Mouse (Mus musculus): ENCODE data around the gene 1700018B08Rik. TPM values are rescaled to one million over a fixed set of nuclear protein-coding genes. Genes with fewer than 3 reads are reported as not detected.

Gene 1700018B08Rik
- polyA plus RNA-seq, 1 experiment from 2014 or later, result not detected

- H3K4me2 ChIP-seq (replicated peaks), result no peak overlapping the region
- no peak overlapping the region for H3K9ac ChIP-seq
- H3K4me3 ChIP-seq, result no peak overlapping the region
- H3K27me3 ChIP-seq, result peaks cover 4% of the 10 kb centered on the region; the same call in 1 of the 2 replicates
- H3K4me1 ChIP-seq, result no peaks in the 10 kb centered on the region
- no peak overlapping the region for H3K27ac ChIP-seq
- 76% methylated on average over 19 of the region's 19 CpGs for WGBS
- ATAC-seq (ENCODE audit: insufficient number of reproducible peaks, insufficient read depth, low FRiP score, low TSS enrichment), result no peak
- no peaks in the 10 kb centered on the region for H3K36me3 ChIP-seq
- no peaks in the 10 kb centered on the region for H3K9me3 ChIP-seq
These were observed 2.3 kb downstream of the 1700018B08Rik start for GRCm38 (mm10) chr8:121541862-121542261.

GRCm38 (mm10) chr8:121532381-121532780 is 11.7 kb downstream of the 1700018B08Rik start:
- Histone ChIP-seq H3K36me3 (no peaks in the 10 kb centered on the region), H3K4me3 (no peak overlapping the region), H3K27ac (no peak overlapping the region), H3K4me2 (replicated peaks) (no peak overlapping the region), H3K4me1 (no peaks in the 10 kb centered on the region), H3K9ac (no peak overlapping the region), H3K9me3 (no peaks in the 10 kb centered on the region), H3K27me3 (peaks cover 5% of the 10 kb centered on the region; the same call in 1 of the 2 replicates)
- no peak for ATAC-seq (ENCODE audit: insufficient number of reproducible peaks, insufficient read depth, low FRiP score, low TSS enrichment)
- WGBS, result 48% methylated on average over 5 of the region's 5 CpGs

DNA sequence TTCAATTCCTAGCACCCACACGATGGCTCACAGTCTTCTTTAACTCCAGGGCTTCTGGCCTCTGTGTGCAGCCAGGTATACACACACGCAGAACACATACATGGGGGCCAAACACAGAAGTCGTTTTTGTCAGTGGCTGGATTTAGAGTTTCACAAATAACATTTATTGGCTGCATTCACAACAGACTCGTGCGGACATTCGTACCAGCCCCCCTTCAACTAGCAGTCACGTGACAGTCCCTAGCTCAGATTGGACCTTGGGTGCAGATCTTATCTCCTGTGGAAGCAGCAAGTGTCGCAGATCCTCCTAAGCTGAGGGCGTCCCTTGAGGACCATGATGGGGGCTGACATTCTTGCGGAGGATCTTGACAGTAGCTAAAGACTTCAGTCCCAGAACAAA is 13.5 kb downstream of the 1700018B08Rik start:
- Histone ChIP-seq H3K27ac (no peak overlapping the region), H3K9ac (no peak overlapping the region), H3K36me3 (no peaks in the 10 kb centered on the region), H3K27me3 (peaks cover 5% of the 10 kb centered on the region; the same call in 1 of the 2 replicates), H3K4me3 (no peak overlapping the region), H3K4me1 (peaks cover 4% of the 10 kb centered on the region; the same call in 1 of the 2 replicates), H3K9me3 (no peaks in the 10 kb centered on the region), H3K4me2 (replicated peaks) (no peak overlapping the region)
- ATAC-seq (ENCODE audit: insufficient number of reproducible peaks, insufficient read depth, low FRiP score, low TSS enrichment), result no peak
- 82% methylated on average over 10 of the region's 10 CpGs for WGBS

DNA sequence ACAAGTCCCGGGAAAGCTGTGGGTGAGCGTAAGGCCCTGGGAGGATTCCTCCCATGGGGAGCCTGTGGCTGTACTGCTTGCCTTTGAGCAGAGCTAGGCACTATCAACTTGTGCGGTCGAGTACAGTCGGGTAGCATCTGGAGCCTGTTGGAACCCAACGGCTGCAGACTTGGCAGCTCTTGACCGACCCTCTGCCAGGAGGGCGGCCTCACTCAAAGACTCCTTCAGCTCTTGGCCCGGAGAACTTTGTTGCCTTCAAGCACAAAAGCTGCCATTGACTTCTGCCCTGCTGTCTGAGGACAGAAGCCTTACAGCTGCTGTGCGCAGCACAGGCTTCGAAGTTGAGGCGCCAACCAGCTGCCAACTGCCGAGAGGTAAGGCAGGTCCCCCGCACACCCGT is 15.3 kb downstream of the 1700018B08Rik start:
- no peak for ATAC-seq (ENCODE audit: insufficient number of reproducible peaks, insufficient read depth, low FRiP score, low TSS enrichment)
- H3K4me1 ChIP-seq, result peaks cover 4% of the 10 kb centered on the region; the same call in 1 of the 2 replicates
- no peaks in the 10 kb centered on the region for H3K36me3 ChIP-seq
- 87% methylated on average over 15 of the region's 15 CpGs for WGBS
- peaks cover 5% of the 10 kb centered on the region; the same call in 1 of the 2 replicates for H3K27me3 ChIP-seq
- H3K4me2 ChIP-seq (replicated peaks), result no peak overlapping the region
- no peak overlapping the region for H3K4me3 ChIP-seq
- no peaks in the 10 kb centered on the region for H3K9me3 ChIP-seq
- H3K27ac ChIP-seq, result no peak overlapping the region
- no peak overlapping the region for H3K9ac ChIP-seq

GRCm38 (mm10) chr8:121527751-121528150 is 16.4 kb downstream of the 1700018B08Rik start:
- H3K27me3 ChIP-seq, result peaks cover 6% of the 10 kb centered on the region; the same call in 1 of the 2 replicates
- no peak overlapping the region for H3K9ac ChIP-seq
- H3K9me3 ChIP-seq, result no peaks in the 10 kb centered on the region
- H3K36me3 ChIP-seq, result no peaks in the 10 kb centered on the region
- 80% methylated on average over 9 of the region's 9 CpGs for WGBS
- H3K27ac ChIP-seq, result no peak overlapping the region
- H3K4me3 ChIP-seq, result no peak overlapping the region
- ATAC-seq (ENCODE audit: insufficient number of reproducible peaks, insufficient read depth, low FRiP score, low TSS enrichment), result no peak
- peaks cover 4% of the 10 kb centered on the region; the same call in 1 of the 2 replicates for H3K4me1 ChIP-seq
- no peak overlapping the region for H3K4me2 ChIP-seq (replicated peaks)

DNA sequence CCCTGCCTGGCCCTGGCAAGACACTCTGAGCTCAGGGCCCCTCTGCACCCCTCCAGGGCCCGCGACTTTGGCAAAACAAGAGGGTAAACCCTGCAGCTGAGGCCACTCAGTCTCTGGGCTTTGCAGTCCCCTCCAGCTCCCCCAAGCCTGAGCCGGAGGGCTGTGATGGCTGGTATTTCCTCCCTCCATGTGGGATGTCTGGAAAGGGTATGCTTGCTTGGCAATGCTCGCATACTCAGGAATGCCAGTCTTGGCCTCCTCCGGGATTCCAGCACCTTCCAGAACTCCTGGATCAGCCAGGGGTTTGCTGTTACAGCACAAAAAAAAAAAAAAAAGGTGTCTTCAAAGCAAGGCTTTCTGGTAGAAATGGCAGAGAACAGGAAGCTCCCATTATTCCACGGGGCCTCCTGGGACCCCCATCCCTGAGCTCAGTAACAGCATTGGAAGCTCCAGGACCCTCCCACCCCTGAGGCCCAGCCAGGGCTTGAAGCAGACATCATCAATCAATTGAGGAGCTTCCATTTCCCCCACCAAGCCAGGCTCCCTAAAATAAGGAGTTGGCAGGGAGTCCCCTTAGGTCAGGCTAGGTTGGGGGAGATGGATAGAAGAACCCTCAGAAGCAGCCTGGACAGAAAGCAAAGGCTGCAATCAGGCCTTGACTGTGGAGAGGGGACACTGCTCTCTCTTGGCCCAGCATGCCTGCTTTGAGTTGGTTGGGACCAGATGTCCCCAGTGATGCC is 17.1 kb downstream of the 1700018B08Rik start:
- Histone ChIP-seq H3K27ac (no peak overlapping the region), H3K36me3 (no peaks in the 10 kb centered on the region), H3K4me2 (replicated peaks) (no peak overlapping the region), H3K4me1 (peaks cover 4% of the 10 kb centered on the region; the same call in 1 of the 2 replicates), H3K9me3 (no peaks in the 10 kb centered on the region), H3K4me3 (no peak overlapping the region), H3K27me3 (peaks cover 9% of the 10 kb centered on the region; the same call in 1 of the 2 replicates), H3K9ac (peak overlapping the region; percentile 16; the same call in 1 of the 2 replicates)
- 45% methylated on average over 6 of the region's 6 CpGs for WGBS
- no peak for ATAC-seq (ENCODE audit: insufficient number of reproducible peaks, insufficient read depth, low FRiP score, low TSS enrichment)

- H3K9me3 ChIP-seq, result no peaks in the 10 kb centered on the region
- 0 out of 2 replicates have a peak, but pooled peaks cover 3% of the 10 kb centered on the region for H3K27me3 ChIP-seq
- 86% methylated on average over 18 of the region's 18 CpGs for WGBS
- peaks cover 4% of the 10 kb centered on the region; the same call in 1 of the 2 replicates for H3K4me1 ChIP-seq
- no peaks in the 10 kb centered on the region for H3K36me3 ChIP-seq
- no peak for ATAC-seq (ENCODE audit: insufficient number of reproducible peaks, insufficient read depth, low FRiP score, low TSS enrichment)
- H3K27ac ChIP-seq, result no peak overlapping the region
- no peak overlapping the region for H3K4me3 ChIP-seq
- no peak overlapping the region for H3K4me2 ChIP-seq (replicated peaks)
- H3K9ac ChIP-seq, result no peak overlapping the region
These were observed 18.9 kb downstream of the 1700018B08Rik start for GRCm38 (mm10) chr8:121525111-121525818.

DNA sequence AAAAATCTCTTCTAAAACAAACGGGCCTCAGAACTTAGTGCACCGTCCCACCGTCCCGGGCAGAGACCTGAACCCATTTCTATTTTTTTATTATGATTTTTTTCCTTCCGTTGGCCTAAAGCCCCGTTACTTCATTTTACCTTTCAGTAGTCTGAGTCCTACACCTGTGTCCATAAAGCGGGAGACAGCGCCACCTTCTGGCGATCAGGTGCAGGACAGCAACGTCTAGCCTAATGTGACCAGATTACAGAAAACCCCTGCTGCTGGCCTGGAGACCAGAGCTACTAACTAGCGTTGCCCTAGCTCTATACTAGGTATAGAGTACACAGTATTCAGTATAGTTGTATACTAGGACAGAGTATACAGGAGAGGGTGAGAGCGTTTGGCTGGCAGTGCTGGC is 30.7 kb downstream of the 1700018B08Rik start:
- peaks cover 15% of the 10 kb centered on the region; the same call in 1 of the 2 replicates for H3K27me3 ChIP-seq
- no peak overlapping the region for H3K4me3 ChIP-seq
- H3K9me3 ChIP-seq, result no peaks in the 10 kb centered on the region
- H3K4me1 ChIP-seq, result 0 out of 2 replicates have a peak, but pooled peaks cover 8% of the 10 kb centered on the region
- WGBS, result 3% methylated on average over 12 of the region's 12 CpGs
- H3K36me3 ChIP-seq, result no peaks in the 10 kb centered on the region
- no peak for ATAC-seq (ENCODE audit: insufficient number of reproducible peaks, insufficient read depth, low FRiP score, low TSS enrichment)
- no peak overlapping the region for H3K27ac ChIP-seq
- H3K9ac ChIP-seq, result no peak overlapping the region
- no peak overlapping the region for H3K4me2 ChIP-seq (replicated peaks)

DNA sequence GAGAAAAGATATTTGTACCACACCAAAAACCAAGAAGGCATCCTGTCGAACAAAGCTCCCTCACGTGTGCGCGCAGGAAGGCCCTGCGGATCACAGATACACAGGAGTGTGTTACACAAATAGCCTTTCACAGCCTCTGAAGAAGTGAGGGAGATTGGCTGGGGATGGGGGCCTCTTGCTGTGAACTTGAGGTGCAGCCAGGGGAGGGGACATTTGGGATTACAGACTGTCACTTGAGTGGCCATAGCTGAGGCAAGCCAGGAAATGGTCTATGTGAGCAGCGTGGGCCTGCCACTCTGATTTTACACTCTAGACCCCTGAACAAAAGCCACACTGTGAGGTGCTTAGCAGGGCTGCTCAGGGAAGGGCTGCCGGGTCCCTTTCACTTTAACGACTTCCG is 32.4 kb downstream of the 1700018B08Rik start:
- H3K27ac ChIP-seq, result 0 out of 2 replicates have a peak overlapping the region, but pooled peaks have one; percentile 14
- no peaks in the 10 kb centered on the region for H3K9me3 ChIP-seq
- peaks cover 10% of the 10 kb centered on the region; the same call in 1 of the 2 replicates for H3K4me1 ChIP-seq
- 45% methylated on average over 9 of the region's 9 CpGs for WGBS
- ATAC-seq (ENCODE audit: insufficient number of reproducible peaks, insufficient read depth, low FRiP score, low TSS enrichment), result no peak
- H3K9ac ChIP-seq, result no peak overlapping the region
- H3K4me2 ChIP-seq (replicated peaks), result no peak overlapping the region
- H3K27me3 ChIP-seq, result peaks cover 15% of the 10 kb centered on the region; the same call in 1 of the 2 replicates
- H3K36me3 ChIP-seq, result no peaks in the 10 kb centered on the region
- no peak overlapping the region for H3K4me3 ChIP-seq

- Histone ChIP-seq H3K36me3 (no peaks in the 10 kb centered on the region), H3K27ac (no peak overlapping the region), H3K9me3 (no peaks in the 10 kb centered on the region), H3K27me3 (no peaks in the 10 kb centered on the region), H3K4me3 (no peak overlapping the region), H3K9ac (no peak overlapping the region), H3K4me2 (replicated peaks) (no peak overlapping the region), H3K4me1 (peaks cover 11% of the 10 kb centered on the region)
- ATAC-seq (ENCODE audit: insufficient number of reproducible peaks, insufficient read depth, low FRiP score, low TSS enrichment), result no peak
- WGBS, result 88% methylated on average over 6 of the region's 6 CpGs
These were observed 46.5 kb downstream of the 1700018B08Rik start for GRCm38 (mm10) chr8:121497621-121498020.

DNA sequence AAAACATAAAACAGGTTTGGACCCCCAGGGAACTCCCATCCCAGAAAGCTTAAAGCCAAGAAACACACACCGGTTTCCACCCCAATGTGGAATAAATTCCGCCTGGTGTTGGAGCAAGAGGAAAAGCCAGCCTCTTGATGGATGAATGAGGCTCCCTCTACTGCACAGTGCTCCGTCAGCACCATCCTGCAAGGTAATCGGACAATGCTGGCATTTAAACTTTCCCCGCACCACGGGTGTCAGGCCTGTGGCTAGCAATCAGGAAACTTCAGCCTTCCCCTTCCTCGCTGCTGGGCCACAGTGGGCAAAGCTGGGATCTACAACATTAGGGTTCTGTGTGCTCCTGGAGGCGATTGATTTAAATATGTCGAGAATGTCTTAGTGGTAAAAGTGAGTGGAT is 52.5 kb downstream of the 1700018B08Rik start:
- H3K4me2 ChIP-seq (replicated peaks), result no peak overlapping the region
- peak overlapping the region; percentile 46 for H3K27ac ChIP-seq
- ATAC-seq (ENCODE audit: insufficient number of reproducible peaks, insufficient read depth, low FRiP score, low TSS enrichment), result no peak
- no peak overlapping the region for H3K9ac ChIP-seq
- H3K9me3 ChIP-seq, result no peaks in the 10 kb centered on the region
- peaks cover 13% of the 10 kb centered on the region for H3K4me1 ChIP-seq
- H3K27me3 ChIP-seq, result no peaks in the 10 kb centered on the region
- no peak overlapping the region for H3K4me3 ChIP-seq
- 30% methylated on average over 9 of the region's 9 CpGs for WGBS
- no peaks in the 10 kb centered on the region for H3K36me3 ChIP-seq

Data from embryonic facial prominence, embryonic 12.5 days (tissue).